Mouse (Mus musculus) C2C12 (cell line): ENCODE measurements around the gene Rnf166. TPM values are rescaled to one million over a fixed set of nuclear protein-coding genes. Genes with fewer than 3 reads are reported as not detected.
A peak's percentile ranks its signal among the peaks of the same experiment; 100 is the strongest.

ENCODE experiments used
- H3K27me3 ChIP-seq: one replicate; pipeline ENCODE4 v1.6.1; 2011; ENCODE audit not compliant: control insufficient read depth, insufficient read depth, insufficient read length
- H3K36me3 ChIP-seq: one replicate; pipeline ENCODE4 v1.6.1; 2011; ENCODE audit not compliant: control insufficient read depth, insufficient read depth
- H3K4me3 ChIP-seq: one replicate; pipeline ENCODE4 v1.5.1; 2011; ENCODE audit warnings: mild to moderate bottlenecking, control low read depth; ENCODE audit not compliant: poor library complexity, insufficient read depth, severe bottlenecking
- H3K79me2 ChIP-seq: one replicate; pipeline ENCODE4 v1.6.1; 2011; ENCODE audit not compliant: control insufficient read depth, insufficient read depth
- H3K79me3 ChIP-seq: one replicate; pipeline ENCODE4 v1.6.1; 2011; ENCODE audit warnings: low read depth, control low read depth
- H3ac ChIP-seq: one replicate; pipeline ENCODE3; 2011; ENCODE audit warnings: low read depth; ENCODE audit not compliant: control insufficient read depth, insufficient read length
- CEBPB ChIP-seq: IDR thresholded peaks from one replicate; pipeline ENCODE4 v1.6.1; 2011; ENCODE audit warnings: low read depth, mild to moderate bottlenecking, control low read depth, moderate library complexity
- CTCF ChIP-seq: IDR thresholded peaks from one replicate; pipeline ENCODE4 v1.5.1; 2011; ENCODE audit not compliant: control insufficient read depth, insufficient read depth, insufficient read length
- FOSL1 ChIP-seq: IDR thresholded peaks from one replicate; pipeline ENCODE4 v1.8.0; 2011; ENCODE audit warnings: mild to moderate bottlenecking, low read length; ENCODE audit not compliant: poor library complexity, insufficient read depth, severe bottlenecking
- MAX ChIP-seq: IDR thresholded peaks from one replicate; pipeline ENCODE4 v1.6.1; 2011; ENCODE audit warnings: mild to moderate bottlenecking, control low read depth
- MYOD1 ChIP-seq: IDR thresholded peaks from one replicate; pipeline ENCODE4 v1.6.1; 2011; ENCODE audit warnings: low read depth; ENCODE audit not compliant: control insufficient read depth, insufficient read length
- MYOG ChIP-seq: IDR thresholded peaks from one replicate; pipeline ENCODE4 v1.6.1; 2011; ENCODE audit not compliant: control insufficient read depth, insufficient read length; ENCODE audit errors: extremely low read depth
- USF1 ChIP-seq: IDR thresholded peaks from one replicate; pipeline ENCODE4 v1.6.1; 2011; ENCODE audit warnings: low read depth, mild to moderate bottlenecking, control low read depth, moderate library complexity
- polyA plus RNA-seq: library from polyadenylated mRNA; unstranded; fragments of >200 nt; fragmentation: generic; extraction: Trizol; gene quantifications from one replicate; pipeline ENCODE4 v1.2.1, GENCODE M21; 2012; ENCODE audit warnings: missing spikeins

Rnf166 gene
- polyA plus RNA-seq, 1 experiment = 22.7 TPM

GRCm38 (mm10) chr8:122497912-122498311 is 22.0 kb upstream of the Rnf166 start:
- H3K79me2 ChIP-seq = no peaks in the 10 kb centered on the region
- no peaks in the 10 kb centered on the region for H3K79me3 ChIP-seq
- no peak overlapping the region for H3K4me3 ChIP-seq
- no peaks in the 10 kb centered on the region for H3K27me3 ChIP-seq
- no peak overlapping the region for H3ac ChIP-seq
- no peak for TF ChIP-seq MAX
- TF ChIP-seq MYOG = no peak
- TF ChIP-seq FOSL1 = no peak
- no peak for TF ChIP-seq CEBPB
- TF ChIP-seq CTCF = no peak
- no peak for TF ChIP-seq MYOD1
- TF ChIP-seq USF1 = no peak
- peaks cover 65% of the 10 kb centered on the region for H3K36me3 ChIP-seq

- no peaks in the 10 kb centered on the region for H3K79me3 ChIP-seq
- H3K4me3 ChIP-seq = no peak overlapping the region
- TF ChIP-seq MYOD1 = no peak
- H3K27me3 ChIP-seq = no peaks in the 10 kb centered on the region
- H3ac ChIP-seq = no peak overlapping the region
- no peaks in the 10 kb centered on the region for H3K79me2 ChIP-seq
- peaks cover 72% of the 10 kb centered on the region for H3K36me3 ChIP-seq
Observed at GRCm38 (mm10) chr8:122497016-122497734, 21.3 kb upstream of the Rnf166 start.

- H3K79me3 ChIP-seq = no peaks in the 10 kb centered on the region
- no peaks in the 10 kb centered on the region for H3K27me3 ChIP-seq
- H3ac ChIP-seq = no peak overlapping the region
- H3K79me2 ChIP-seq = no peaks in the 10 kb centered on the region
- peaks cover 85% of the 10 kb centered on the region for H3K36me3 ChIP-seq
- no peak overlapping the region for H3K4me3 ChIP-seq
- TF ChIP-seq USF1 = no peak
- TF ChIP-seq MYOD1 = no peak
- TF ChIP-seq MYOG = no peak
- TF ChIP-seq CEBPB = no peak
- no peak for TF ChIP-seq CTCF
- no peak for TF ChIP-seq MAX
- no peak for TF ChIP-seq FOSL1
Observed at GRCm38 (mm10) chr8:122488387-122488786, 12.5 kb upstream of the Rnf166 start.

DNA sequence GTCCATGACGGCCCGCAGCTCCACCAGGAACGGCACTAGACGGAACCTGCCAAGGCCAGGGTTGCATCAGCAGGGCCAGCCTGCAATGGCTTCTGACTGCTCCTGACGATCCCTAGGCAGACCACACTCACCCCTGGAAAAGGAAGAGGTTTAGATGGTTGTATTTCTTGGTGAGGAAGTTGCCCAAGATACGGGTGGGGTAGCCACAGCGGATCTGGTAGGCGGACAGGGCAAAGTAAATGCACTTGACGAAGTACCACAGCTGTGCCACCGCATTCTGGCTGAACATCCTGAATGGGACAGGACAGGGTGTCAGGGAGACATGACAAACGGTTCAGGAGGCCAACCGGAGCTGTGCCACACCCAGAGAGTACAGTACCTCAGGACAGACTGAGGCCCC is 9.0 kb upstream of the Rnf166 start:
- H3K4me3 ChIP-seq = no peak overlapping the region
- H3ac ChIP-seq = no peak overlapping the region
- H3K27me3 ChIP-seq = no peaks in the 10 kb centered on the region
- TF ChIP-seq MAX (no peak), MYOD1 (peak; percentile 53), CTCF (no peak), CEBPB (no peak)
- H3K79me3 ChIP-seq = no peaks in the 10 kb centered on the region
- H3K79me2 ChIP-seq = no peaks in the 10 kb centered on the region
- peaks cover 82% of the 10 kb centered on the region for H3K36me3 ChIP-seq

DNA sequence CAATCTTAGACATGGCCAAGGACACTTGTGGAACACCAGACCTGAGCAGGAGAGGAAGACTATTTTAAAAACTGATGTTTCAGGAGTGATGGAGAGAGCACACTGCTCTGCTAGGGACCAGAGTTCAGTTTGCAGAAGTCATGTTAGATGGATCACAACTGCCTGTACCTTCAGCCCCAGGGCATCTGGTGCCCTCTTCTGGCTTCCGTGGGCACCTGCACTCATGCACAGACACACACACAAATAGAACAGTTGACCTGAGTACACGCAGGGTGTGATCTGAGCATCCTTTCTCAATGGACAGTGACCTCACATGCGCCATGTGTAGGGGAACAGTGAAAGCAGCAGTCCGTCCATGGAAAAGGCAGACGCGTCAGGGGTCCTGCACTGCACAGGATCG is 8.0 kb upstream of the Rnf166 start:
- Histone ChIP-seq H3K36me3 (peaks cover 80% of the 10 kb centered on the region), H3K79me3 (no peaks in the 10 kb centered on the region), H3K4me3 (no peak overlapping the region), H3K79me2 (no peaks in the 10 kb centered on the region), H3ac (no peak overlapping the region), H3K27me3 (no peaks in the 10 kb centered on the region)
- TF ChIP-seq MYOD1 = no peak
- no peak for TF ChIP-seq MAX
- TF ChIP-seq FOSL1 = no peak
- TF ChIP-seq MYOG = no peak
- TF ChIP-seq USF1 = no peak
- no peak for TF ChIP-seq CTCF
- no peak for TF ChIP-seq CEBPB

- H3K79me2 ChIP-seq = peaks cover 5% of the 10 kb centered on the region
- H3K27me3 ChIP-seq = no peaks in the 10 kb centered on the region
- TF ChIP-seq CTCF (no peak), CEBPB (no peak), MAX (no peak), FOSL1 (no peak), MYOD1 (no peak), USF1 (no peak), MYOG (no peak)
- H3K4me3 ChIP-seq = no peak overlapping the region
- no peaks in the 10 kb centered on the region for H3K79me3 ChIP-seq
- peaks cover 76% of the 10 kb centered on the region for H3K36me3 ChIP-seq
- H3ac ChIP-seq = no peak overlapping the region
Observed at GRCm38 (mm10) chr8:122482448-122482847, 6.6 kb upstream of the Rnf166 start.
